Mouse (Mus musculus): ENCODE measurements around the gene Tacc3.

- TF ChIP-seq CTCF (IDR thresholded peaks at IDR 0.05; ENCODE audit: borderline replicate concordance, extremely low read depth, insufficient read depth, insufficient read length) (no peak), POLR2A (IDR thresholded peaks at IDR 0.05; ENCODE audit: borderline replicate concordance, extremely low read depth, insufficient read depth, insufficient read length, poor library complexity, severe bottlenecking) (no peak)
Observed at GRCm38 (mm10) chr5:33692393-33692792, 34.5 kb downstream of the Tacc3 start.

Measured in brain, embryonic 14.5 days (tissue).